Mouse (Mus musculus) liver, embryonic 14.5 days (tissue): Measurements from ENCODE around the gene Rpap1.

ENCODE experiments used
- CTCF ChIP-seq: IDR thresholded peaks from 2 replicates; pipeline ENCODE4 v1.5.1; 2016; ENCODE audit warnings: antibody characterized with exemption, low read depth, control low read depth
- EP300 ChIP-seq: IDR thresholded peaks from 2 replicates; pipeline ENCODE4 v1.6.1; 2016; ENCODE audit warnings: antibody characterized with exemption, low read depth

- TF ChIP-seq EP300 (no peak), CTCF (peak; percentile 56)
Observed at GRCm38 (mm10) chr2:119767246-119767645, 20.1 kb downstream of the Rpap1 start.
